Mouse (Mus musculus): Measurements from ENCODE around the gene 1700013G24Rik. TPM values are rescaled to one million over a fixed set of nuclear protein-coding genes. Genes with fewer than 3 reads are reported as not detected.

Gene 1700013G24Rik
- polyA plus RNA-seq, 1 experiment from 2014 or later = not detected

DNA sequence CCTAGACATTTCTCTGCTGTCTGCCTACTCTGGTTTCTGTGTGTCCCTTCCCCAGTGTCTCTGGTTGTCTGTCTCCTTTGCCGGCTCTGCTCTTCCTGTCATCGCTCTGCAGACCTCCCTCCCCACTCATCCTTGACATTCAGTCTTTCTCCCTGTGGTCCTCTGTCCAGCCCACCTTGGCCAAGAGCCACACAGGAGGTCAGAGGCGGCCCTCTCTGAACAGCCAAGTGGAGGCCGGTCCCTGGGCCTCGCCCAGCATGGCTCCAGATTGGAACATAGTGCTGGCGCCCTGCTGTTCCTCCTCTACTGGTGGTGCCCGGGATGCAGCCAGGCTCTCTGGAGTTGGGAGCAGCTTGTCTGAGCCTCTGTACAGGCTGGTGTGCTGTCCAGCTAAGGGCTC, 49.7 kb downstream of the 1700013G24Rik start:
- Histone ChIP-seq H3K9ac (ENCODE audit: low read length) (no peak overlapping the region), H3K9me3 (ENCODE audit: control insufficient read depth, low read length) (no peaks in the 10 kb centered on the region), H3K27me3 (ENCODE audit: control insufficient read depth, insufficient read depth, low read length) (no peaks in the 10 kb centered on the region), H3K4me2 (ENCODE audit: low read depth) (no peak overlapping the region), H3K4me3 (ENCODE audit: low read depth, low read length) (no peak overlapping the region), H3K4me1 (ENCODE audit: control insufficient read depth, insufficient read depth, low read length) (peaks cover 6% of the 10 kb centered on the region; the same call in 1 of the 2 replicates), H3K36me3 (ENCODE audit: control insufficient read depth, insufficient read depth, low read length) (no peaks in the 10 kb centered on the region; the same call in 1 of the 2 replicates), H3K27ac (ENCODE audit: low read depth, low read length) (0 out of 2 replicates have a peak overlapping the region, but pooled peaks have one; percentile 3)
- WGBS = 79% methylated on average over 7 of the region's 7 CpGs
- DNase-seq (ENCODE audit: low spot score) (no peak), ATAC-seq (ENCODE audit: insufficient read depth, low FRiP score, low TSS enrichment) (no peak)

DNA sequence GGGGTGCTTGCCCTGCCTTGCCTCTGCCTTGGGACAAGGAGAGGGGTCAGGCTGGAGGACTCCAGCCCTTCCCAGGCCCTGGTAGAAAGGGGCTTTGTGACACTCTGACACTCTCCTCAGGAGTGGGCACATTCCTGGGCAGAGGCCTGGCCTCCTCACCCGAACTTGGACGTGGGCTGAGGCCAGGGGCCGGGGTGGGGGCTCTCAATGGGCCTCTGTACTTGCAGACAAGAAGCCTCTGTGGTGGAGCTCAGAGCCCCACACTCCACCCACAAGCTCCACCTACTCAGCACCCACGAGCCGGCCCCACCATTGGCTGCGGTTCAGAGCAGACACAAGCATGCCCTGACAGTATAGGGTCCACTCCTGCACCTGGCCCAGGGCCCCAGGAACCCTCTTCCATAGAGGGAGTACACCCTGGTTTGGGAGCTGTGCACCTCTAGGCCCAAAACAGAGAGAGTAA, 50.5 kb downstream of the 1700013G24Rik start:
- WGBS = 84% methylated on average over 6 of the region's 6 CpGs
- Histone ChIP-seq H3K27ac (ENCODE audit: low read depth, low read length) (no peak overlapping the region), H3K4me1 (ENCODE audit: control insufficient read depth, insufficient read depth, low read length) (peaks cover 3% of the 10 kb centered on the region; the same call in 1 of the 2 replicates), H3K9me3 (ENCODE audit: control insufficient read depth, low read length) (no peaks in the 10 kb centered on the region), H3K4me3 (ENCODE audit: low read depth, low read length) (no peak overlapping the region), H3K27me3 (ENCODE audit: control insufficient read depth, insufficient read depth, low read length) (no peaks in the 10 kb centered on the region), H3K9ac (ENCODE audit: low read length) (no peak overlapping the region), H3K36me3 (ENCODE audit: control insufficient read depth, insufficient read depth, low read length) (no peaks in the 10 kb centered on the region; the same call in 1 of the 2 replicates), H3K4me2 (ENCODE audit: low read depth) (no peak overlapping the region)
- no peak for ATAC-seq (ENCODE audit: insufficient read depth, low FRiP score, low TSS enrichment)
- no peak for DNase-seq (ENCODE audit: low spot score)

Other genes with a start within 250 kb of the 1700013G24Rik start
- gene Wnt4, start 175.8 kb upstream of the 1700013G24Rik start, polyA plus RNA-seq (2014; fragmentation: Nextera tagmentation; extraction: Ambion mirVana) = 17.7 and 17.8 TPM in 2 replicates
- 722 and 745 TPM in 2 replicates for gene Cdc42, start 95.6 kb upstream of the 1700013G24Rik start, polyA plus RNA-seq (2014; fragmentation: Nextera tagmentation; extraction: Ambion mirVana)
- not detected in 2 replicates for gene Cela3a, start 43.5 kb upstream of the 1700013G24Rik start, polyA plus RNA-seq (2014; fragmentation: Nextera tagmentation; extraction: Ambion mirVana)
- not detected in 2 replicates for gene Cela3b, start 22.7 kb upstream of the 1700013G24Rik start, polyA plus RNA-seq (2014; fragmentation: Nextera tagmentation; extraction: Ambion mirVana)
- gene Hspg2, start 15.5 kb downstream of the 1700013G24Rik start, polyA plus RNA-seq (2014; fragmentation: Nextera tagmentation; extraction: Ambion mirVana) = 18.6 and 21.5 TPM in 2 replicates
- gene Ldlrad2, start 121.3 kb downstream of the 1700013G24Rik start, polyA plus RNA-seq (2014; fragmentation: Nextera tagmentation; extraction: Ambion mirVana) = not detected in 2 replicates
- gene Usp48, start 140.5 kb downstream of the 1700013G24Rik start, polyA plus RNA-seq (2014; fragmentation: Nextera tagmentation; extraction: Ambion mirVana) = 84.6 and 91.9 TPM in 2 replicates
- 7.5 and 10.0 TPM in 2 replicates for gene Rap1gap, start 211.4 kb downstream of the 1700013G24Rik start, polyA plus RNA-seq (2014; fragmentation: Nextera tagmentation; extraction: Ambion mirVana)

Measured in neural tube, embryonic 11.5 days (tissue).